In genomic region chr4:107313690-107314478, GRCm38 (mm10) we compare ENCODE assay signal across 8 mouse cellular contexts. TPM values are rescaled to one million over a fixed set of nuclear protein-coding genes. Genes with fewer than 3 reads are reported as not detected.
DNase-seq lines count a peak whose midpoint lies in the region; ATAC-seq and TF ChIP-seq lines count a peak whose summit lies in the region.

Gene Yipf1, plus strand, starts transcription at chr4:107314363.

- no peaks in the 10 kb centered on the region for H3K9me3 ChIP-seq in hindbrain, embryonic 14.5 days (ENCODE audit: control insufficient read depth, low read length)

- CTCF ChIA-PET in Patski (lab: Charles Lee) = no interaction called here

- peak within 1 kb of the TSS; percentile 44 for H3K4me3 ChIP-seq in hindbrain, embryonic 14.5 days (replicated peaks; ENCODE audit: low read length)

- H3K4me2 ChIP-seq in hindbrain, embryonic 14.5 days (replicated peaks) = peak within 1 kb of the TSS; percentile 73

- no peaks in the 10 kb centered on the region for H3K27me3 ChIP-seq in Patski
- H3K27me3 ChIP-seq in hindbrain, embryonic 14.5 days (ENCODE audit: control insufficient read depth, insufficient read depth, low read length) = no peaks in the 10 kb centered on the region

- DNase-seq in Patski (ENCODE audit: low read depth, low spot score) = peak; percentile 59
- DNase-seq in cerebellum, postnatal 14 days = peak; percentile 90
- DNase-seq in frontal cortex, postnatal 25 days (ENCODE audit: low spot score in 2 of 2) = peak; percentile 71 to 72
- peak; percentile 89 for DNase-seq in hindbrain, embryonic 14.5 days (ENCODE audit: low spot score)
- DNase-seq in layer of hippocampus, postnatal 36 days = peak; percentile 88 to 89
- DNase-seq in lung, postnatal 36 days = peak; percentile 96
- peak; percentile 94 for DNase-seq in retina, postnatal 1 day
- peak; percentile 84 to 89 for DNase-seq in urinary bladder, adult 18-20 months (ENCODE audit: low spot score in 2 of 2)

- POLR2A ChIA-PET in Patski (lab: Charles Lee) = no interaction called here

- no peak within 1 kb of the TSS for H3K27ac ChIP-seq in hindbrain, embryonic 14.5 days

- peak; percentile 92 for ATAC-seq in Patski
- ATAC-seq in hindbrain, embryonic 14.5 days (ENCODE audit: low FRiP score) = peak; percentile 96

- in situ Hi-C loops in Patski (cut with MboI; ENCODE audit: low pct_unique_long_range_greater_than_20kb) = no loop called here

- peak within 1 kb of the TSS; percentile 57 for H3K9ac ChIP-seq in hindbrain, embryonic 14.5 days

- peaks cover 9% of the 10 kb centered on the region for H3K4me1 ChIP-seq in hindbrain, embryonic 14.5 days (replicated peaks; ENCODE audit: control insufficient read depth, insufficient read depth, low read length)

- no peak for TF ChIP-seq CTCF in Patski (IDR thresholded peaks at IDR 0.05)

- under 1% methylated on average over 29 of the region's 29 CpGs for WGBS in hindbrain, embryonic 14.5 days

- peaks cover 12% of the 10 kb centered on the region for H3K36me3 ChIP-seq in hindbrain, embryonic 14.5 days (replicated peaks; ENCODE audit: control insufficient read depth, insufficient read depth)

RNA-seq across cellular contexts. Expression of gene Yipf1, which starts in this region (rescaled TPM):
- polyA plus RNA-seq in Patski (2021) = 33.4 TPM
- polyA plus RNA-seq in hindbrain, embryonic 14.5 days (2014; fragmentation: Nextera tagmentation; extraction: Ambion mirVana) = 65.7 and 69.0 TPM in 2 replicates
- 10 to 100 TPM; 51.5 to 52.9 TPM for total RNA-seq in layer of hippocampus, postnatal 36 days (2021)
